8 mouse cellular contexts compared by ENCODE assay signal in genomic region chr9:21183421-21183820, GRCm38 (mm10). TPM values are rescaled to one million over a fixed set of nuclear protein-coding genes. Genes with fewer than 3 reads are reported as not detected.
DNase-seq lines count a peak whose midpoint lies in the region; ATAC-seq and TF ChIP-seq lines count a peak whose summit lies in the region.

No protein-coding gene starts in this region.

- H3K9ac ChIP-seq in kidney, postnatal 0 days (ENCODE audit: low read depth, low read length): no peak overlapping the region; the same call in 1 of the 2 replicates
- no peak overlapping the region for H3K9ac ChIP-seq in embryonic facial prominence, embryonic 15.5 days
- H3K9ac ChIP-seq in liver, embryonic 16.5 days (ENCODE audit: low read depth, low read length): no peak overlapping the region; the same call in 1 of the 2 replicates
- H3K9ac ChIP-seq in hindbrain, embryonic 13.5 days: no peak overlapping the region

- H3K4me1 ChIP-seq in kidney, postnatal 0 days (replicated peaks; ENCODE audit: insufficient read depth, low read length): peaks cover 9% of the 10 kb centered on the region; the same call in 1 of the 2 replicates
- H3K4me1 ChIP-seq in E14TG2a.4 (replicated peaks; ENCODE audit: low read depth, low read length): peaks cover 86% of the 10 kb centered on the region
- H3K4me1 ChIP-seq in embryonic facial prominence, embryonic 15.5 days: peaks cover 32% of the 10 kb centered on the region
- H3K4me1 ChIP-seq in liver, embryonic 16.5 days (ENCODE audit: control insufficient read depth, low read depth, low read length): peaks cover 31% of the 10 kb centered on the region
- peaks cover 12% of the 10 kb centered on the region for H3K4me1 ChIP-seq in hindbrain, embryonic 13.5 days (replicated peaks)

- no peak for ATAC-seq in kidney, postnatal 0 days (replicated peaks; ENCODE audit: low FRiP score, low read depth)
- ATAC-seq in embryonic facial prominence, embryonic 15.5 days (ENCODE audit: insufficient number of reproducible peaks, low FRiP score, low TSS enrichment, low read depth): no peak
- no peak for ATAC-seq in liver, embryonic 16.5 days (ENCODE audit: low read depth)
- no peak for ATAC-seq in hindbrain, embryonic 13.5 days (ENCODE audit: low FRiP score)

- H3K27me3 ChIP-seq in kidney, postnatal 0 days (ENCODE audit: insufficient read depth, low read length): no peaks in the 10 kb centered on the region
- H3K27me3 ChIP-seq in E14TG2a.4 (ENCODE audit: insufficient read depth, low read length): peaks cover 21% of the 10 kb centered on the region
- H3K27me3 ChIP-seq in embryonic facial prominence, embryonic 15.5 days: peaks cover 15% of the 10 kb centered on the region
- no peaks in the 10 kb centered on the region for H3K27me3 ChIP-seq in liver, embryonic 16.5 days (ENCODE audit: control insufficient read depth, insufficient read depth, low read depth, low read length)
- H3K27me3 ChIP-seq in hindbrain, embryonic 13.5 days: peaks cover 74% of the 10 kb centered on the region

- H3K36me3 ChIP-seq in kidney, postnatal 0 days (ENCODE audit: insufficient read depth, low read length): no peaks in the 10 kb centered on the region
- no peaks in the 10 kb centered on the region for H3K36me3 ChIP-seq in E14TG2a.4 (ENCODE audit: insufficient read depth, low read length)
- no peaks in the 10 kb centered on the region for H3K36me3 ChIP-seq in embryonic facial prominence, embryonic 15.5 days
- H3K36me3 ChIP-seq in liver, embryonic 16.5 days (ENCODE audit: control insufficient read depth, insufficient read depth): no peaks in the 10 kb centered on the region
- H3K36me3 ChIP-seq in hindbrain, embryonic 13.5 days: no peaks in the 10 kb centered on the region

- no peak overlapping the region for H3K4me3 ChIP-seq in kidney, postnatal 0 days (replicated peaks; ENCODE audit: low read depth, low read length)
- peak overlapping the region; percentile 77 for H3K4me3 ChIP-seq in E14TG2a.4 (replicated peaks; ENCODE audit: low read length)
- 0 out of 2 replicates have a peak overlapping the region, but pooled peaks have one; percentile 36 for H3K4me3 ChIP-seq in embryonic facial prominence, embryonic 15.5 days (replicated peaks)
- H3K4me3 ChIP-seq in liver, embryonic 16.5 days (ENCODE audit: low read depth, low read length): peak overlapping the region; percentile 64
- H3K4me3 ChIP-seq in hindbrain, embryonic 13.5 days: no peak overlapping the region

- peak overlapping the region; percentile 72 for H3K4me2 ChIP-seq in kidney, postnatal 0 days (ENCODE audit: low read length)
- no peak overlapping the region for H3K4me2 ChIP-seq in embryonic facial prominence, embryonic 15.5 days (replicated peaks)
- peak overlapping the region; percentile 78; the same call in 1 of the 2 replicates for H3K4me2 ChIP-seq in liver, embryonic 16.5 days (ENCODE audit: low read depth, low read length)
- H3K4me2 ChIP-seq in hindbrain, embryonic 13.5 days: no peak overlapping the region

- no peak for DNase-seq in kidney, postnatal 0 days (ENCODE audit: low spot score)
- DNase-seq in kidney, postnatal 36 days: no peak
- DNase-seq in urinary bladder, postnatal 36 days (ENCODE audit: low spot score in 2 of 2): no peak
- DNase-seq in left cerebral cortex, postnatal 36 days (ENCODE audit: low spot score in 2 of 2): no peak

- no peak for TF ChIP-seq CTCF in kidney, postnatal 0 days (IDR thresholded peaks at IDR 0.05; ENCODE audit: low read depth)
- TF ChIP-seq CTCF in E14TG2a.4 (conservative IDR thresholded peaks at IDR 0.05; ENCODE audit: low read length): no peak

- 91% methylated on average over 6 of the region's 6 CpGs for WGBS in kidney, postnatal 0 days
- WGBS in embryonic facial prominence, embryonic 15.5 days: 80% methylated on average over 6 of the region's 6 CpGs
- 33% methylated on average over 6 of the region's 6 CpGs for WGBS in liver, embryonic 16.5 days (ENCODE audit: insufficient replicate concordance)
- WGBS in hindbrain, embryonic 13.5 days: 82% methylated on average over 6 of the region's 6 CpGs

- H3K9me3 ChIP-seq in kidney, postnatal 0 days (replicated peaks; ENCODE audit: low read length): no peaks in the 10 kb centered on the region
- no peaks in the 10 kb centered on the region for H3K9me3 ChIP-seq in E14TG2a.4 (ENCODE audit: low read length)
- H3K9me3 ChIP-seq in embryonic facial prominence, embryonic 15.5 days (replicated peaks): no peaks in the 10 kb centered on the region
- no peaks in the 10 kb centered on the region for H3K9me3 ChIP-seq in liver, embryonic 16.5 days (replicated peaks; ENCODE audit: control insufficient read depth, low read length)
- no peaks in the 10 kb centered on the region for H3K9me3 ChIP-seq in hindbrain, embryonic 13.5 days

- intact Hi-C loops in left cerebral cortex, postnatal 36 days (cut with DNase I): no loop called here

- no peak overlapping the region for H3K27ac ChIP-seq in kidney, postnatal 0 days
- H3K27ac ChIP-seq in embryonic facial prominence, embryonic 15.5 days (replicated peaks): no peak overlapping the region
- H3K27ac ChIP-seq in liver, embryonic 16.5 days (ENCODE audit: low read length): no peak overlapping the region
- no peak overlapping the region for H3K27ac ChIP-seq in hindbrain, embryonic 13.5 days

RNA-seq across cellular contexts. Expression of gene Pde4a, which starts 17.9 kb away (rescaled TPM):
- polyA plus RNA-seq in kidney, postnatal 0 days (2015; fragmentation: Nextera tagmentation; extraction: Ambion mirVana): 8.2 and 8.3 TPM in 2 replicates
- 7.5 and 9.4 TPM in 2 replicates for polyA plus RNA-seq in embryonic facial prominence, embryonic 15.5 days (2015; fragmentation: Nextera tagmentation; extraction: Ambion mirVana)
- 1.6 and 1.9 TPM in 2 replicates for polyA plus RNA-seq in liver, embryonic 16.5 days (2015; fragmentation: Nextera tagmentation; extraction: Ambion mirVana)
- total RNA-seq in left cerebral cortex, postnatal 36 days (2021): 10 to 100 TPM; 94.8 to 98.7 TPM
- 17.6 and 18.8 TPM in 2 replicates for polyA plus RNA-seq in hindbrain, embryonic 13.5 days (2015; fragmentation: Nextera tagmentation; extraction: Ambion mirVana)

RNA-seq across cellular contexts. Expression of gene Cdc37, which starts 33.6 kb away (rescaled TPM):
- polyA plus RNA-seq in kidney, postnatal 0 days (2015; fragmentation: Nextera tagmentation; extraction: Ambion mirVana): 256 and 271 TPM in 2 replicates
- 296 and 300 TPM in 2 replicates for polyA plus RNA-seq in embryonic facial prominence, embryonic 15.5 days (2015; fragmentation: Nextera tagmentation; extraction: Ambion mirVana)
- 104 and 106 TPM in 2 replicates for polyA plus RNA-seq in liver, embryonic 16.5 days (2015; fragmentation: Nextera tagmentation; extraction: Ambion mirVana)
- total RNA-seq in left cerebral cortex, postnatal 36 days (2021): 100 to 1,000 TPM; 139 to 155 TPM
- polyA plus RNA-seq in hindbrain, embryonic 13.5 days (2015; fragmentation: Nextera tagmentation; extraction: Ambion mirVana): 221 and 223 TPM in 2 replicates

RNA-seq across cellular contexts. Expression of gene Tyk2, which starts 52.4 kb away (rescaled TPM):
- polyA plus RNA-seq in kidney, postnatal 0 days (2015; fragmentation: Nextera tagmentation; extraction: Ambion mirVana): 8.6 and 9.4 TPM in 2 replicates
- 13.9 and 16.0 TPM in 2 replicates for polyA plus RNA-seq in embryonic facial prominence, embryonic 15.5 days (2015; fragmentation: Nextera tagmentation; extraction: Ambion mirVana)
- polyA plus RNA-seq in liver, embryonic 16.5 days (2015; fragmentation: Nextera tagmentation; extraction: Ambion mirVana): 8.0 and 8.9 TPM in 2 replicates
- 10 to 100 TPM in 1 of 2 experiments, 1 to 10 TPM in 1; 9.1 to 15.3 TPM for total RNA-seq in left cerebral cortex, postnatal 36 days (2021)
- polyA plus RNA-seq in hindbrain, embryonic 13.5 days (2015; fragmentation: Nextera tagmentation; extraction: Ambion mirVana): 12.4 and 12.8 TPM in 2 replicates

RNA-seq across cellular contexts. Expression of gene Keap1, which starts 55.7 kb away (rescaled TPM):
- polyA plus RNA-seq in kidney, postnatal 0 days (2015; fragmentation: Nextera tagmentation; extraction: Ambion mirVana): 49.3 and 50.8 TPM in 2 replicates
- polyA plus RNA-seq in embryonic facial prominence, embryonic 15.5 days (2015; fragmentation: Nextera tagmentation; extraction: Ambion mirVana): 73.2 and 76.4 TPM in 2 replicates
- 26.2 and 27.7 TPM in 2 replicates for polyA plus RNA-seq in liver, embryonic 16.5 days (2015; fragmentation: Nextera tagmentation; extraction: Ambion mirVana)
- 10 to 100 TPM; 52.7 to 60.8 TPM for total RNA-seq in left cerebral cortex, postnatal 36 days (2021)
- 61.8 and 64.7 TPM in 2 replicates for polyA plus RNA-seq in hindbrain, embryonic 13.5 days (2015; fragmentation: Nextera tagmentation; extraction: Ambion mirVana)

Comparison
In these comparisons a context has a peak if more than half of its experiments do, and no peak if none do; other contexts are left out.
1. H3K4me2 ChIP-seq: peak in kidney, postnatal 0 days (single experiment) and liver, embryonic 16.5 days (single experiment); none in embryonic facial prominence, embryonic 15.5 days (single experiment) and hindbrain, embryonic 13.5 days (single experiment).
2. H3K4me3 ChIP-seq: peak in E14TG2a.4 (single experiment), embryonic facial prominence, embryonic 15.5 days (single experiment) and liver, embryonic 16.5 days (single experiment); none in kidney, postnatal 0 days (single experiment) and hindbrain, embryonic 13.5 days (single experiment).